Mouse (Mus musculus) urinary bladder, adult 18-20 months (tissue): ENCODE data around the gene Tspan31.
A peak's percentile ranks its signal among the peaks of the same experiment; 100 is the strongest.

Source experiments
- DNase-seq, 2 experiments: peaks; one replicate each; pipeline ENCODE4 v3.0.0; 2022; ENCODE audit warnings: low spot score in 2 of 2, mixed read lengths in 2 of 2

Tspan31 gene

DNA sequence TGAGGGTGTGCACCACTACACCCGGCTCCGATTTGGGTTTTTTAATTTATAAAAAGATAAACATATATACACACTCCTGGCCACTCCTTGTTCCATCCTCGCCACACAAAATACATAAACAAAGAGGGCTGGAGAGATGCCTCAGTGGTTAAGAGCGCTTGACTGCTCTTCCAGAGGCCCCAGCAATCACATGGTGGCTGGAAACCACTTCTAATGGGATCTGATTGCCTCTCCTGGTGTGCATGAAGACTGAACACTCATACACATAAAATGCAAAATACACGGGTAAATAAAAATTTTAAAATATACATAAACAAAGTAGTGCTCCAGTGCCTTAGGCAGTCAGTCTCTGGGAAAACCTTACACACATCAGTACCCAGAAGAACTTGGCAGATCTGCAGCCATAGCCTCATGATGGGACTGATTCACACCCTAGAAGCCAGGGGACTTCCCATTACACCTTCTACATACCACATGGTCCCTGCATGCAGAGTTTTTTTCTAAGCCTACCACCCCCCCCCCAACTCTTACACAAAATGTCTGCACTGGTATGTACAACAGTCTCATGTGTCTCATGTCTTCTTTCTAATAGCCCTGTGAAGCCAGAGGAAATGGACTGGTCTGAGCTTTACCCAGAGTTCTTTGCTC is 27.5 kb downstream of the Tspan31 start:
- no peak for DNase-seq

DNA sequence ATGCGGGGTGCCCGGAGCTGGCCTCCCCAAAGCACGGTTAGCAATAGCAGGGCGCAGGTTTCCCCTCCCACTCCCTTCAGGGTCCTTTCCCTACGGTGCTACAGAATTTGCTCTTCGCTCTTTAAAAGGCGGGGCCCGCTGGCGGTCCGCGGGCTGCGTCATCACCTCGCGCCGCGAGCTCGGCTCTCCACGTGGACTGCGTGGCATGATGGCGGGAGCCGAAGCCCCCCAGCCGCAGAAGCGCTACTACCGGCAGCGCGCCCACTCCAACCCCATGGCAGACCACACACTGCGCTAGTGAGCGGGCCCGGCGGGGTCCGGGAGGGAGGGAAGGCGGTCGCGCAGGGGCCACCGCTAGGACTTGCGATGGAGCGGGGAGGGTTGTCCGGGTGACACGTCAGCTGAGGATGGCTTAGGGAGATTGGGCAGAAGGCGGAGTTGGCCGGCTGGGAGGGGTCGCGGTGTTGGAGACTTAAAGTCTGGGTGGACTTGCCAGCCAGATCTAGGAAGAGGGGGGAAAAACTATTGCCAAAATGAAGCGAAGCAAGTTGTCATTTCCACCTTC is 28.2 kb downstream of the Tspan31 start:
- DNase-seq: peak; percentile 77 to 93

DNA sequence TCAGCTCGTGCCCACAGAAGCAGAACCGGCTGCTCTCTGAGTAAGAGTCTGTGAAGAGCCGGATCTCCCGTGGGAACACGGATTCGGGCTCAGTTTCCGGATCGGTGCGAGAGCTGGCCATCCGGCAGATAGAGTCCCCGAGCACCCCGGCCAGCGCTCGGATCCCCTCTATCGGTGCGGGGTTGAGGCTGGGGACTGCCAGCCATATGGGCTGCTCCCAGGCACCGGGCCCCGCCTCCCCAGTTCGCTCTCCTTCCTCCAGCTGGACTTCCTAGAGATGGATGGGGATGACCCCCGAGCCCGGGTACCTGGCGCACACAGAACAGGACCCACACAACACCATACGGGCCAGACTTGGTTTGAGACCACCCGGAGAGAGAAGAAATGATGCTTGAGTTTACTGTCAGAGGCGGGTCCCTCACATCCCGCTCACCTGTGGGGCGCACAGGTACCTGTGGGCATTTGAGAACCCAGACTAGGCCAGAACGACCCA is 28.7 kb downstream of the Tspan31 start, which contains the start of the genes Mettl1 and Eef1akmt3:
Gene Mettl1 (plus strand): TSS at position 141 of the 493 bp plus-strand sequence.
Gene Eef1akmt3 (minus strand): TSS at position 240 of the 493 bp plus-strand sequence.
- DNase-seq: no peak

DNA sequence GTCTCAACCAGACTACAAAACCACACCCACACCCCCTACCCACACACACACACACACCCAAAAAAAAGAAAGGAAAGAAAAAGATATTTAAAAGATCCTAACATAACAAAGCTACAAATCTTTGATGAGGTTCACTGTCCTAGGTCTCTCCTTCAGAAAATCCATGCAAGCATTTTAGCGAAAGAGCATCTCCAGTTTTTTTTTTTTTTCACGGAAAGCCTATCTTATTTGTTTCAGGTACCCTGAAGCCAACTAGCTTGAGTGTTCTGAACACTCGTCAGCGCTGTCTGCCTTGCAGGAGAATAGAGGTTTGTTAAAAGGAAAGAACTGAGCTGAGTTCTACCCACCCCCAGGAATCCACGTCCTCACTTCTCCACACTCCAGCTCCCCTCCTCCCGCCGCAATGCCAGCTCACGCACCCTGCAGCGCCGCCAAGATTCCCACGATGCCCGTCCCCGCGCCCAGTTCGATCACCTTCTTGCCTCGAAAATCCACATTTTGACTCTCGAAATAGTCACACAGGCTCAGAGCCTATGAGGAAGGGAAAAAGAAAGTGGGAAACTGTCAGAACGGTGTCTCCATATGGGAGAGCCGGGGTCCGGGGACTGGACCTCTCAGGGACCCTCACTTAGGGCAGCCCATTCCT is 29.4 kb downstream of the Tspan31 start:
- DNase-seq: no peak

DNA sequence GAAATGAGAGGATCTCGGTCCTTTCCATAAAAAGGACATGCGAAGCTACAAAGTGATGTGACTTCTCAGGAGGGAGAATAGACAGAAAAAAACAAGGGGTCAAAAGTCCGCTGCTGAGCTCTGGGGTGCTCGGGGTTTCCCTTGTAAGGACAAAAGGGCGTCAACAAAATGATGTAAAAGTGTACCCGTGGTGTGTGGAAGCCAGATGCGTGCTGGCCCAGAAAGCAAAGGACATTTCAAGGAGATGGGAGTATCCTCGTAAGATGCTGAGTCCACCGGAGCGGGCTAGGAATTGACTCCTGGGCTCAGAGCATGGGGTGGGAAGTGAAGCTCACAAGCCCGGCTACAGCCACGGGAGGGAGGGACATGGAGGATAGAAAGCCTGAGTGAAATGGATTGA is 32.4 kb downstream of the Tspan31 start:
- no peak for DNase-seq

GRCm38 (mm10) chr10:127036273-127036672 is 33.8 kb downstream of the Tspan31 start:
- DNase-seq: no peak

- no peak for DNase-seq
Observed at GRCm38 (mm10) chr10:127033301-127033741, 36.7 kb downstream of the Tspan31 start.

- peak; percentile 88 to 95 for DNase-seq
Observed at GRCm38 (mm10) chr10:127030336-127031296, 39.4 kb downstream of the Tspan31 start, which contains the start of gene Tsfm. Tsfm (minus strand) TSS chr10:127030840.

DNA sequence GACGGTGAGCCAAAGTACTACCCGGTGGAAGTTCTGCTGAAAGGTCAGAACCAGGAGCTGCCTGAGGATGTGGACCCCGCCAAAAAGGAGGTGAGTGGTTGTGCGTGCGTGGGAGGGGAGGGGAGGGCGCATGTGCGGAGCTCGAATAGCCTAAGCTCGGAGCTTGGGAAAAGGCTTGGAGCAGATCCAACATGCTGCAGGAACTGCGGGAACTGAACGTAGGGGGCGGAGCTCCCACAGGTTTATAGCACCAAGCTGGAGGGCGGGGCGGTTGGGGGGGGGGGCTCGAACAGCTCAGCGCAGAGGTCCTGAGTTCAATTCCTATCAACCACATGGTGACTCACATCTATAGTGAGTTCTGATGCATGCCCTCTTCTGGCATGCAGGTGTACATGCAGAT is 51.6 kb downstream of the Tspan31 start:
- DNase-seq: no peak
